Mouse (Mus musculus): ENCODE measurements around the gene Wdr60.

DNA sequence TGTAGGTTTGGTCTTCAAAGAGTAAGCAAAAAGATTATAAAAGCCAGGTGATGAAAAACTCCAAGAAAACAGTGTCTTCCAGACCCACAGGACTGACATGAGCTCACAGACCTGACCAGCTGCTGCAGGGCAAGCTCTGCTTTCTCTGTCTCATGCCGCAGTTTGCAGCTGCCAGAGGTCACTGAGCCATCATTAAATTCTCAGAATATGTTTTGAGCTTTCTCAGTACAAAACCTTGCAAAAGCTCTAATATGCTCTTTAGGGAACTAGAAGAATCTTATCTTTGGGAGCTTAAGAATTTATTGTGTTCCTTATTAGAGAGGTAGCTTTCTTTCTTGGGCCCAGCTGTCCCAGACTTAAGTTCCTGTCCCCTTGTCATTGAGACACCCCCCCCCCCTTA is 43.2 kb upstream of the Wdr60 start:
- TF ChIP-seq POLR2A (IDR thresholded peaks at IDR 0.05; ENCODE audit: low read depth, low read length) (no peak), CTCF (IDR thresholded peaks at IDR 0.05; ENCODE audit: extremely low read depth, insufficient read depth, insufficient read length, insufficient replicate concordance) (no peak)
